17 mouse cellular contexts compared by ENCODE assay signal in genomic region chr9:37537658-37538250, GRCm38 (mm10). TPM values are rescaled to one million over a fixed set of nuclear protein-coding genes. Genes with fewer than 3 reads are reported as not detected.
A peak's percentile ranks its signal among the peaks of the same experiment; 100 is the strongest.
DNase-seq lines count a peak whose midpoint lies in the region; ATAC-seq and TF ChIP-seq lines count a peak whose summit lies in the region.
"Had no signal": no experiment of that assay in that cellular context is flagged by ENCODE, and none has a peak within 500 bp of the region (broad histone marks: within the 10 kb centered on the region; RNA-seq: fewer than 3 reads in every experiment).

No protein-coding gene starts in this region.

- 41% methylated on average over 5 of the region's 5 CpGs for WGBS in heart, embryonic 13.5 days
- WGBS in liver, embryonic 13.5 days (ENCODE audit: insufficient replicate concordance) = 49% methylated on average over 5 of the region's 5 CpGs
- WGBS in liver, postnatal 0 days (ENCODE audit: insufficient replicate concordance) = 74% methylated on average over 5 of the region's 5 CpGs

- H3K27ac ChIP-seq in heart, embryonic 13.5 days (replicated peaks) = 0 out of 2 replicates have a peak overlapping the region, but pooled peaks have one; percentile 28
- H3K27ac ChIP-seq in liver, embryonic 13.5 days = no peak overlapping the region
- H3K27ac ChIP-seq in liver, postnatal 0 days (ENCODE audit: low read depth) = no peak overlapping the region
- H3K27ac ChIP-seq in brown adipose tissue, adult 24 weeks (replicated peaks; ENCODE audit: low read depth, low read length) = peak overlapping the region; percentile 83
- H3K27ac ChIP-seq: forebrain, embryonic 15.5 days; heart, embryonic 15.5 days; layer of hippocampus, adult 2 months; neural tube, embryonic 13.5 days had no signal

- H3K4me3 ChIP-seq in heart, embryonic 13.5 days = no peak overlapping the region
- no peak overlapping the region for H3K4me3 ChIP-seq in liver, embryonic 13.5 days (replicated peaks)
- no peak overlapping the region for H3K4me3 ChIP-seq in liver, postnatal 0 days (ENCODE audit: low read depth, low read length)
- H3K4me3 ChIP-seq in brown adipose tissue, adult 24 weeks (ENCODE audit: insufficient read depth, low read depth, low read length) = peak overlapping the region; percentile 19
- H3K4me3 ChIP-seq: forebrain, embryonic 15.5 days; heart, embryonic 15.5 days; layer of hippocampus, adult 2 months; megakaryocyte, embryonic 14.5 days; neural tube, embryonic 13.5 days had no signal

- no peak for TF ChIP-seq EP300 in liver, postnatal 0 days (IDR thresholded peaks at IDR 0.05; ENCODE audit: low read depth)

- H3K4me1 ChIP-seq in heart, embryonic 13.5 days = peaks cover 26% of the 10 kb centered on the region
- H3K4me1 ChIP-seq in liver, embryonic 13.5 days (replicated peaks) = no peaks in the 10 kb centered on the region
- H3K4me1 ChIP-seq in liver, postnatal 0 days (ENCODE audit: insufficient read depth) = no peaks in the 10 kb centered on the region
- peaks cover 52% of the 10 kb centered on the region for H3K4me1 ChIP-seq in brown adipose tissue, adult 24 weeks (ENCODE audit: control insufficient read depth, insufficient read depth, insufficient read length, low read length)
- H3K4me1 ChIP-seq: forebrain, embryonic 15.5 days; neural tube, embryonic 13.5 days had no signal

- H3K4me2 ChIP-seq in heart, embryonic 13.5 days = no peak overlapping the region
- no peak overlapping the region for H3K4me2 ChIP-seq in liver, embryonic 13.5 days
- H3K4me2 ChIP-seq in liver, postnatal 0 days (ENCODE audit: low read depth, low read length) = no peak overlapping the region
- H3K4me2 ChIP-seq: forebrain, embryonic 15.5 days; heart, embryonic 15.5 days; neural tube, embryonic 13.5 days had no signal

- no peak for DNase-seq in heart, postnatal 4 days
- no peak for DNase-seq in liver, embryonic 13.5 days
- no peak for DNase-seq in liver, postnatal 0 days
- peak; percentile 42 for DNase-seq in lung, postnatal 10 days
- no peak for DNase-seq in layer of hippocampus, adult 9-10 months (ENCODE audit: low spot score)
- DNase-seq: adrenal gland, postnatal 25 days; cerebellum, adult 9-11 months; kidney, adult 9 months; thymus, adult 2 months had no signal

- no peak for TF ChIP-seq CTCF in liver, postnatal 0 days (IDR thresholded peaks at IDR 0.05; ENCODE audit: low read depth)

- H3K9me3 ChIP-seq in heart, embryonic 13.5 days = no peaks in the 10 kb centered on the region
- no peaks in the 10 kb centered on the region for H3K9me3 ChIP-seq in liver, embryonic 13.5 days (replicated peaks)
- no peaks in the 10 kb centered on the region for H3K9me3 ChIP-seq in liver, postnatal 0 days (ENCODE audit: low read length)
- H3K9me3 ChIP-seq: forebrain, embryonic 15.5 days; heart, embryonic 15.5 days; megakaryocyte, embryonic 14.5 days; neural tube, embryonic 13.5 days had no signal

- no peak for ATAC-seq in heart, embryonic 13.5 days (ENCODE audit: extremely low read depth, insufficient number of reproducible peaks, low FRiP score, low TSS enrichment)
- peak; percentile 36; the same call in 1 of the 2 replicates for ATAC-seq in liver, embryonic 13.5 days (ENCODE audit: low read depth)
- no peak for ATAC-seq in liver, postnatal 0 days
- ATAC-seq: forebrain, embryonic 15.5 days; hindbrain, embryonic 16.5 days had no signal

- H3K36me3 ChIP-seq in heart, embryonic 13.5 days = peaks cover 14% of the 10 kb centered on the region; the same call in 1 of the 2 replicates
- H3K36me3 ChIP-seq in liver, embryonic 13.5 days = no peaks in the 10 kb centered on the region
- H3K36me3 ChIP-seq in liver, postnatal 0 days (replicated peaks; ENCODE audit: insufficient read depth, low read length) = no peaks in the 10 kb centered on the region
- H3K36me3 ChIP-seq: forebrain, embryonic 15.5 days; heart, embryonic 15.5 days had no signal

- no peak overlapping the region; the same call in 1 of the 2 replicates for H3K9ac ChIP-seq in heart, embryonic 13.5 days
- H3K9ac ChIP-seq in liver, embryonic 13.5 days = no peak overlapping the region
- H3K9ac ChIP-seq in liver, postnatal 0 days (replicated peaks) = no peak overlapping the region
- H3K9ac ChIP-seq: forebrain, embryonic 15.5 days; heart, embryonic 15.5 days; neural tube, embryonic 13.5 days had no signal

- H3K27me3 ChIP-seq in heart, embryonic 13.5 days (replicated peaks) = peaks cover 16% of the 10 kb centered on the region
- H3K27me3 ChIP-seq in liver, embryonic 13.5 days = peaks cover 11% of the 10 kb centered on the region
- no peaks in the 10 kb centered on the region for H3K27me3 ChIP-seq in liver, postnatal 0 days (ENCODE audit: insufficient read depth, low read length)
- H3K27me3 ChIP-seq: forebrain, embryonic 15.5 days; heart, embryonic 15.5 days; megakaryocyte, embryonic 14.5 days had no signal

RNA-seq across cellular contexts. Expression of gene Vsig2, which starts 1.3 kb away (rescaled TPM):
- 1.4 and 1.6 TPM in 2 replicates for polyA plus RNA-seq in heart, embryonic 13.5 days (2015; fragmentation: Nextera tagmentation; extraction: Ambion mirVana)
- total RNA-seq in heart, postnatal 4 days (2021) = 1 to 10 TPM; 6.4 to 7.9 TPM
- polyA plus RNA-seq in liver, embryonic 13.5 days (2015; fragmentation: Nextera tagmentation; extraction: Ambion mirVana) = 0.15 and 0.60 TPM in 2 replicates
- 0.88 and 1.3 TPM in 2 replicates for polyA plus RNA-seq in liver, postnatal 0 days (2015; fragmentation: Nextera tagmentation; extraction: Ambion mirVana)
- 2.1 and 5.7 TPM in 2 replicates for polyA plus RNA-seq in brown adipose tissue, adult 24 weeks (2012; ENCODE audit: insufficient read depth, insufficient read length, missing spikeins)

RNA-seq across cellular contexts. Expression of gene Esam, which starts 9.9 kb away (rescaled TPM):
- polyA plus RNA-seq in heart, embryonic 13.5 days (2015; fragmentation: Nextera tagmentation; extraction: Ambion mirVana) = 69.9 and 76.5 TPM in 2 replicates
- total RNA-seq in heart, postnatal 4 days (2021) = 10 to 100 TPM; 88.8 to 91.3 TPM
- polyA plus RNA-seq in liver, embryonic 13.5 days (2015; fragmentation: Nextera tagmentation; extraction: Ambion mirVana) = 15.6 and 17.2 TPM in 2 replicates
- 16.2 and 18.2 TPM in 2 replicates for polyA plus RNA-seq in liver, postnatal 0 days (2015; fragmentation: Nextera tagmentation; extraction: Ambion mirVana)
- 15.0 and 29.4 TPM in 2 replicates for polyA plus RNA-seq in brown adipose tissue, adult 24 weeks (2012; ENCODE audit: insufficient read depth, insufficient read length, missing spikeins)

RNA-seq across cellular contexts. Expression of gene Nrgn, which starts 14.9 kb away (rescaled TPM):
- polyA plus RNA-seq in heart, embryonic 13.5 days (2015; fragmentation: Nextera tagmentation; extraction: Ambion mirVana) = 5.5 and 5.8 TPM in 2 replicates
- total RNA-seq in heart, postnatal 4 days (2021) = 1 to 10 TPM; 2.0 to 3.1 TPM
- polyA plus RNA-seq in liver, embryonic 13.5 days (2015; fragmentation: Nextera tagmentation; extraction: Ambion mirVana) = 8.8 and 10.4 TPM in 2 replicates
- polyA plus RNA-seq in liver, postnatal 0 days (2015; fragmentation: Nextera tagmentation; extraction: Ambion mirVana) = 7.4 and 9.3 TPM in 2 replicates
- polyA plus RNA-seq in brown adipose tissue, adult 24 weeks (2012; ENCODE audit: insufficient read depth, insufficient read length, missing spikeins) = 4.5 TPM in 1 of 2 replicates, not detected in the other

RNA-seq across cellular contexts. Expression of gene Siae, which starts 17.7 kb away (rescaled TPM):
- 9.6 and 10.1 TPM in 2 replicates for polyA plus RNA-seq in heart, embryonic 13.5 days (2015; fragmentation: Nextera tagmentation; extraction: Ambion mirVana)
- total RNA-seq in heart, postnatal 4 days (2021) = 1 to 10 TPM; 6.5 to 6.6 TPM
- polyA plus RNA-seq in liver, embryonic 13.5 days (2015; fragmentation: Nextera tagmentation; extraction: Ambion mirVana) = 4.3 and 5.5 TPM in 2 replicates
- 5.1 and 5.2 TPM in 2 replicates for polyA plus RNA-seq in liver, postnatal 0 days (2015; fragmentation: Nextera tagmentation; extraction: Ambion mirVana)
- 11.7 and 12.1 TPM in 2 replicates for polyA plus RNA-seq in brown adipose tissue, adult 24 weeks (2012; ENCODE audit: insufficient read depth, insufficient read length, missing spikeins)

RNA-seq across cellular contexts. Expression of gene Msantd2, which starts 48.6 kb away (rescaled TPM):
- polyA plus RNA-seq in heart, embryonic 13.5 days (2015; fragmentation: Nextera tagmentation; extraction: Ambion mirVana) = 14.3 and 14.7 TPM in 2 replicates
- 10 to 100 TPM; 15.2 to 20.6 TPM for total RNA-seq in heart, postnatal 4 days (2021)
- 5.4 and 6.6 TPM in 2 replicates for polyA plus RNA-seq in liver, embryonic 13.5 days (2015; fragmentation: Nextera tagmentation; extraction: Ambion mirVana)
- 3.0 and 3.3 TPM in 2 replicates for polyA plus RNA-seq in liver, postnatal 0 days (2015; fragmentation: Nextera tagmentation; extraction: Ambion mirVana)
- 3.8 and 10.4 TPM in 2 replicates for polyA plus RNA-seq in brown adipose tissue, adult 24 weeks (2012; ENCODE audit: insufficient read depth, insufficient read length, missing spikeins)

Comparison
In these comparisons a context has a peak if more than half of its experiments do, and no peak if none do; other contexts are left out.
1. H3K27ac ChIP-seq: peak in heart, embryonic 13.5 days (single experiment) and brown adipose tissue, adult 24 weeks (single experiment); none in liver, embryonic 13.5 days (single experiment) and liver, postnatal 0 days (single experiment).